Mouse (Mus musculus) heart, adult 8-10 months (tissue): ENCODE data around the gene Gm26657. TPM values are rescaled to one million over a fixed set of nuclear protein-coding genes. Genes with fewer than 3 reads are reported as not detected.

Experiments used
- DNase-seq: peaks from one replicate; pipeline ENCODE4 v3.0.0; 2022; ENCODE audit warnings: low spot score
- total RNA-seq, 4 experiments: library from RNA; stranded (reverse); gene quantifications; 2 replicates each; pipeline ENCODE4 v1.2.4; 2022

Gene Gm26657
- total RNA-seq = not detected

- no peak for DNase-seq
Observed at GRCm38 (mm10) chr4:56740020-56740485, at the start of gene Gm26657. Gm26657 (plus strand) TSS chr4:56740070.

DNA sequence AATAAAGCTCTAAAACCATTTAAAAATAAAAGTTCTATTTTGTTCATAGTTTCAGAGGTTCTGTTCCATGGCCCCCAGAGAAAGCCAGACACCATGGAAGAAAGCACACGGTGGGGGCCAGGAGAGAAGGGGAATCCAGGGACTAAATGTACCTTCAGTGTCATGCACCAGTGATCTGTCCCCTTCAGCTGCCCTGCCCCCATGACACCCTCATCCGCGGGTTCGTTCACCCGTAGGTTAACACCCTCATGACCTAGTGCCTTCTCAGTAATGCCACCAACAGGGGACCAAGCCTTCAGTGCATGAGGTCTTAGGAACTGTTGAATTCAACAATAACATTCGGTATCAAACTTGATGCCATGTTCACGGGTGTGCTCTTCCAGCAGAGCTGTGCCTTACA, 43.5 kb upstream of the Gm26657 start:
- DNase-seq = no peak

GRCm38 (mm10) chr4:56698671-56699070, 41.2 kb upstream of the Gm26657 start:
- DNase-seq = no peak

DNA sequence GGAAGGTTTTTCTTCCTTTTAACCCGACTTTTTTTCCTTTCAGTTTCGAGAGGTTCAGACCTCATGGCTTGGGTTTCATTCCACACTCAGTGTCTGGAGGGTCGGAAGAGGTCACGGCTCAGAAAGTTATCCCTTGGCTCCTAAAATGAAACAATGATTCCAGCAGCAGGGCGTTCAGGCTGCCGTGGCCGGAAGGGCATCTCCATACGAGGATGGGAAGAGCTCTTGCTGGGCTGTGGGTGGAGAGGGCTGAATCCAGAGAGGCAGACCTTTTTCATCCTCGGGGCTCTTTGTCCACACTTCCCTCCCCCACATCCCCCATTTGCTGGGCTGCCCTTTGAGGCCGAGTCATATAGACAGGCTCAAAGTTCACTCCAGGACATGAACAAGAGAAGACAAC, 37.6 kb upstream of the Gm26657 start:
- DNase-seq = no peak

GRCm38 (mm10) chr4:56713155-56713554, 26.7 kb upstream of the Gm26657 start:
- no peak for DNase-seq

DNA sequence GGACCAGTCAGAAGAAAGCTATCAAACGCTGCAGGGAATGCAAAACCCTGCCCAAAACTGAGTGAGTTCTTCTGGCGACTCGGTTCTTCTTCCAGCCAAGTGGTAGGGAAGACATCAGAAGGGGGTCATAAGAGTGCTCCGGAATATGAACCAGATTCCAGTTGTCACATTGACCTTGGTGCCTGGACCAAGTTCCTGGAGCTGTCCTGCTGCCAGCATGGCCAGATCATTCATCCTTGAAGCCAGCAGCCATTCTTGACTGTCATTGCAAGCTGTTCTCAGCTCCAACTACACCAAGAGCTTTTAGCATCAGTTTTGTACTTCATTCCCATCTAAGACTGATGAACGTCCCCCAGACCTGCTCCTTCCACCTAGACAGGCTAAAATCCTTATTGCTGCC, 23.1 kb upstream of the Gm26657 start:
- DNase-seq = no peak

DNA sequence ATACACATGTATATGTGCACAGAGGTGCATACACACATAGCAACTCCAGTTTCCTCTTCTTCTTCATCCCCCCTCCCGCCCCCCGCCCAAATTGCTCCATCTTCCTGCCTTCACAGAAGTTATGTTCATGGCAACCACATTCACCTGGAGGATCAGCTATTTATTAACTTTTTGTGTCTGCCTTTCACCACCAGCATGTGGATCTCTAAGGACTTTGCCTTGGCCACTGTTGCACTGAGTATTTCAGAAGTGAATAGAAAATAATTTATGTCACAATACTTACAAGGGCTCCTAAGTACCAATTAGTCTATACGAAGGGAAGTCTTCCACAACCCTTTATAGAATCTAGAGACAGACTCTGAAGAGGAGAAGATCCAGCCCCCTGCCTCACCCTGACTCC, 21.9 kb upstream of the Gm26657 start:
- no peak for DNase-seq

- DNase-seq = no peak
Observed at GRCm38 (mm10) chr4:56718573-56719442, 21.1 kb upstream of the Gm26657 start.

GRCm38 (mm10) chr4:56719456-56719855, 20.4 kb upstream of the Gm26657 start:
- DNase-seq = peak; percentile 33

DNA sequence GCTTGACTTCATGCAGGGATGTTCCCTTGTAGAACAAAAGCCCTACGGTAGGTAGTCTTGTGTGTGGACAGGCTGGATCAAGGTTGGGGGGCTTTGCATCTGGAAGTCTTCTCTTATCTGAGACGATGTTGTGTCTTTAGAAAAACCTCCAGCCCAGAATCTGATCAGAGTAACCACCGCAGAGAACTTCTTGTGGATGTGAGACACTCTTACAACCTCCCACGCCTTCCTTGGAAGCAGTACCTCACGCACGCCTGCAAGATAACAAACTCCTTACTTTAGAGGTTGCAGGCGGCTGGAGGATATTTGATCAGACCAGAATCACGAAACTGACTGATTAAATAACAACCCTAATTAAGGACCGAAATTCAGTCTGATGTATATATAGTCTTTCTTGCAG, 19.5 kb upstream of the Gm26657 start:
- DNase-seq = no peak

DNA sequence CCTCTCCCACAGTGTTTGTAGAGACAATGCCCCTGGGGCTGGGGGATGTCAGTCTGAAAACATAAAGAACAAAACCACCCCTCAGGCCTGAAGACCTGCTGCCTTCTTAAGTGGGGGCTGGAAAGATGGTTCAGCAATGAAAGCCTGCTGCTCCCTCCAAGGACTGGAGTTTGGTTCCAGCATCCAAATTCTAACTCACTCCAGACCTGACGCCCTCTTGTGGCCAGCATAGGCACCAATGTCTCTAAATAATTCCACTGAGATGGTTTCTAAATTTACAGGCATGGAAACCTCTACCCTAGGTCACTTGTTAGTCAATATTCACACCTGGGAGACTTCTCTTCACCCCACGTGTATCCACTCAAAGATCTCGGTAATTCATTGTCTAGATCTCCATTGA, 18.4 kb upstream of the Gm26657 start:
- no peak for DNase-seq

DNA sequence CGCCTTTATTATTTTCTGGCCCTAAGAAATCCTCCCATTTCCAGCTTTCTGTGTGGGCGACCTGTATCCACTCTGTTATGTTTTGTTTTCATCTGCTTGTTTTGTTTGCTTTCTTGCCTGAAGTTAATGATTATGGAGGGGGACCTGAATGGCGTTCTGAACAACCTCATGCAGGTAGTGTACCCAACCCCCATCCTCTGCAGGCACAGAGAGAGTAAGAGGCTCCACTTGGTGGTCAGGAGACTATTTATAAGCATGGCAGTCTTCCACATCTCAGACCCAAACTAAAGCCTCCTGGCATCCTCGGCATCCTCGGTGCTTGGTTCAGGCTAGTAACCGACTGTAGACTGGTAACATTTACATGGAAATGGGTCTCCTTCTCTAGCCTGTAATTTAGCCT, 17.5 kb upstream of the Gm26657 start:
- DNase-seq = no peak

DNA sequence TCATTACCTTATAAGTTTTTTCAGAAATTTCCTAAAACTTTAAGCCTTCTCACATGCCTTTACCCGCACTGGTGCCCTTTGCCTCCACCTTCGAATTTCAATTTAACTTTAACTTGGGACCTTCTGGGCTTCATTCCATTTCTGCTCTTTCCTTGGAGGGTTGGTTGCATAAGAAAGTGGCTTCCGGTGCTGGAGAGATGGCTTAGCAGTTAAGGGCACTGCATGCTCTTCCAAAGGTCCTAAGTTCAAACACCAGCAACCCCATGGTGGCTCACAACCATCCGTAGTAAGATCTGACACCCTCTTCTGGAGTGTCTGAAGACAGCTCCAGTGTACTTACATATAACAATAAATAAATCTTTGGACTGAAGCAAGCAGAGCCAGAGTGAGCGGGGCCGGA, 16.6 kb upstream of the Gm26657 start:
- DNase-seq = no peak

DNA sequence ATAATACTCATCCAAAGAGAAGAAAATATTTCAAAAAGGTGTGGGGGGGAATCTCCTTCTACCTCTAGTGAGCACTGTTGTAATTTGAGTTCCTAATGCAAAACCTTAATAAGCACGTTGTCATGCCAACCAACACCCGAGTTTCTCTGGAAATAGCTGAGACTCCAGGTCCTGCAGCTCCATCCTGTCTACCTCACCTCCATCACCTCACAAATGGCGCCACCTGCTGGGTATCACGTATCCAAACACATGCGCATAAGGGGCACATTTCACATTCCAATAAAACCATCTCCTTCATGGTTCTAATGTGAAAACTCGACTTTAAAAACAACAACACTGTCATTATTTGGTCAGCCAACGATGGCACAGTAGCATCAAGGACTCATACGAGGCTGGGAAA, 14.0 kb upstream of the Gm26657 start:
- no peak for DNase-seq

DNA sequence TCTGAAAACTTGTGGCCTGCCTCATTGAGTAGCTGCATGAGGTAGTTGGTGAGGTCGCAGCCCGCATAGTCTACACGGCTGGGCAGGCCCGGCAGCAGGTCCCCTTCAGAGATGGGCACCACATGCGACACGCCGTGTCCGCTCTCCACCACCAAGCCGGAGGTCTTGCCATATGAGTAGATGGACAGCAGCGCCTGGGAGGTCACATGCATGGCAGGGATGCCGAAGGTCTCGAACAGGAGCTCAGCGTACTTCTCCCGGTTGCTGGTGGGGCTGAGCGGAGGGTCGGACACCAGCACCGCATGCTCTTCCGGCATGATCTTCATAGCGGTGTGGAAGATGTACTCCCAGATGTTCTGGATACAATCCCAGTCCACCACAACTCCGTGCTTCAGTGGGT, 741 bp downstream of the Gm26657 start:
- DNase-seq = no peak

GRCm38 (mm10) chr4:56741041-56741493, 1.2 kb downstream of the Gm26657 start, which contains the start of gene Actl7b:
Actl7b (minus strand) TSS chr4:56741443.
- DNase-seq = no peak

DNA sequence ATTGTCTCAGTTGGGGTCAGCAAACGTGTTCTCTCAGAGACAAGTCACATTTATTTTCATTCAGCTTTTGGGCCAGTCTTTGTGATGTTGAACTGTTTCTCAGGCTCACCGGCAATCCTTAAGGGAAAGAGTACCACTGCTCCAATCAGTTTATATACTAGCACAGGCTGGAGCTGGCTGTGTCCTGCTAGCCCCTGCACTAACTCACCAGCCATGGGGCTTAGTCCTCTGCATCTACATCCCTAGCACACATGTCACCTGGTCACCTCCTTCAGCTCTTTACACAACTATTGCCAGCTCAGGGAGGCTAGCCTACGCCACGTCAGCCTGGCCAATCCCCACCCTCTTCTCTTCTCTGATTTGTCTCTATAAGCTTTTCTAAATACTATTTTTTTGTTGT, 2.8 kb downstream of the Gm26657 start:
- DNase-seq = no peak

GRCm38 (mm10) chr4:56743363-56744195, 3.7 kb downstream of the Gm26657 start, which contains the start of gene Actl7a:
Actl7a (plus strand) TSS chr4:56743413.
- no peak for DNase-seq

DNA sequence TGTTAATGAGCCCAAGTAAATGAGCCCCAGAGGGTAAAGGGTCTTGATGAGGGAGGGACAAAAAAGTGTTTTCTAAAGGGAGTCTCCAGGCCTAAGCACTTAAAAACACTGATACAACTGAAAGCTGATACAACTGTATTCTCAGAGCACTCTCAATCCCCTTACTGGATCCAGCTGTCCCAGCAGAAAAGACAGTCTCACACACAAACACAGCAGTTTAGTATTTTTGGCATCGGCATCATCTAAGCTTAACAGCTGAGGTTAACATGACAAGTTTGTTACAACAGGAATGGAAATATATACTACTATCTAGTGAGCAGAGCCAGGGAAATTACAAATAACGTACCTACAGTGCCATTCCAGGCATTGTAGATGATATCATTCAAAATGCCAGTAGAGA, 6.5 kb downstream of the Gm26657 start:
- no peak for DNase-seq

GRCm38 (mm10) chr4:56747456-56747855, 7.6 kb downstream of the Gm26657 start:
- no peak for DNase-seq

DNA sequence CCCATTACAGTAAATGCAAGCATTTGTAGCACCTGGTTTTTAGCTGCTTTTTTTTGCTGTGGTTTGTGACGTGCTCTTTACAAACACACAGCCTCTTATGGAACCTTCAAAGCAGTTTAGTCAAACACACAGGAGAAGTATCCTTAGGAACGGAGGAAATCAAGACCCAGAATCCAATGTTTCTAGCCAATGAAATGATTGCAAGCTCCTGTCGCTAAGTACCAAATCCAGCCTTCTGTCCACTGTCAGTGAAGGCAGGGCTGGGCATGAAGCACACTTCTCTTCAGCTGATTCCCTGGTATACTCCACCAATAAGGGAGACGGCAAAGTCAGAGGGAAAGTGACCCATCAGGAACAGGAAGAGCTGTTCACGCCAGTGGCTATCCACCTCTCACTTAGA, 16.2 kb downstream of the Gm26657 start:
- no peak for DNase-seq

DNA sequence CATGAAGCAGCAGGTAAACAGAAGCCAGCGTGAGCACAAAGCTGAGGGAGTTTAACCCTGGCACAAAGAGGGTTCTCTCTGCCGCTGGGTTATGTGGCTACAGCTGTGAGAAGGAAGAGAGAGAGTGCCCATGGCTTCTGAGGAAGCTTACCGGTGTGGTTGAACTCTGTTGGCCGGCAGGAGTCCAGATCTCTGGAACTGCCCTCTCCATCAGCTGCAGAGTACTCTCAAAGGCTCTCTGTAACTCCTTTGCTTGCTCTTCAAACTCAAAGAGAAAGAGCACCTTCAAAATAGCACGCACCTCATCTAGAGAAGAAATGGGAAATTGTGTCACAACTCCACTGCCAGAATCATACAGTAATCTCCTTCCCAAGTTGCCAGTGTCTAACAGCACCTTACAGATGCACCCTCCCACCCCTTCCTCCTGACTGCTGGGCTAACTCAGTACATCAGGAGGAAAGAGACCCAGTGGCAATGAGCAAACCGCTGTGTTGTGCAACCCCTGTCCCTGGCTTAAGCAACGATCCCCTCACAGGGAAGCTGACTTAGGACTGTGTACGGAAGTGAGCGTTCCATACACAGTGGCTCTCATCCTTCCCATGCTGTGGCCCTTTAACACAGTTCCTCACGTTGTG, 17.2 kb downstream of the Gm26657 start:
- DNase-seq = no peak
